Mouse (Mus musculus) v-Abl transformed pro-B cells (cell line): ENCODE data around the gene Vwa3a.

Source experiments
- in situ Hi-C, 2 experiments: fragments of 400-800 bp; cut with MboI; formaldehyde crosslinking; loops; one replicate each; pipeline ENCODE4 v1.15.1; 2025; ENCODE audit not compliant: unreplicated experiment in 2 of 2

Gene Vwa3a

GRCm38 (mm10) chr7:120830431-120831381 is 91.6 kb downstream of the Vwa3a start:
- in situ Hi-C loops: loop anchor here (5.0 to 25.0 kb wide), 7 partner anchors 158 to 1157 kb away; partner anchors contain the start of genes Cog7 (in 1 of the 2), Mettl9 (in 1 of the 2) and Pdzd9 (in 1 of the 2)

GRCm38 (mm10) chr7:120834426-120834825 is 95.3 kb downstream of the Vwa3a start:
- in situ Hi-C loops: loop anchor here (5.0 to 25.0 kb wide), 7 partner anchors 162 to 1153 kb away; partner anchors contain the start of genes Cog7 (in 1 of the 2), Mettl9 (in 1 of the 2) and Pdzd9 (in 1 of the 2)

GRCm38 (mm10) chr7:120834863-120835372 is 95.8 kb downstream of the Vwa3a start:
- in situ Hi-C loops: loop anchor here (5.0 to 25.0 kb wide), 9 partner anchors 77 to 1152 kb away; partner anchors contain the start of genes Cog7 (in 1 of the 2), Mettl9 (in 1 of the 2) and Pdzd9 (in 1 of the 2)

GRCm38 (mm10) chr7:120835449-120836359 is 96.6 kb downstream of the Vwa3a start:
- in situ Hi-C loops: loop anchor here (5.0 to 25.0 kb wide), 7 partner anchors 77 to 1152 kb away; partner anchors contain the start of genes Cog7 (in 1 of the 2) and Mettl9 (in 1 of the 2)

- in situ Hi-C loops: loop anchor here (5.0 to 25.0 kb wide), 7 partner anchors 76 to 1151 kb away; partner anchors contain the start of genes Cog7 (in 1 of the 2) and Mettl9 (in 1 of the 2)
Measured at GRCm38 (mm10) chr7:120836361-120836760, 97.2 kb downstream of the Vwa3a start.

- in situ Hi-C loops: loop anchor here (5.0 to 25.0 kb wide), 7 partner anchors 74 to 1149 kb away; partner anchors contain the start of genes Cog7 (in 1 of the 2) and Mettl9 (in 1 of the 2)
Measured at GRCm38 (mm10) chr7:120838436-120839160, 99.5 kb downstream of the Vwa3a start.

- in situ Hi-C loops: loop anchor here (5.0 to 25.0 kb wide), 9 partner anchors 43 to 1148 kb away; partner anchors contain the start of genes Cog7 (in 1 of the 2), Eri2 (in 1 of the 2), Mettl9 (in 1 of the 2) and Rexo5 (in 1 of the 2)
Measured at GRCm38 (mm10) chr7:120839786-120840185, 100.7 kb downstream of the Vwa3a start.

GRCm38 (mm10) chr7:120842345-120843036 is 103.4 kb downstream of the Vwa3a start, which contains the start of gene Eef2k:
Gene Eef2k, plus strand, starts transcription at chr7:120842831.
- in situ Hi-C loops: loop anchor here (5.0 to 25.0 kb wide), 5 partner anchors 40 to 1145 kb away; partner anchors contain the start of genes Cog7 (in 1 of the 2), Eri2 (in 1 of the 2) and Rexo5 (in 1 of the 2)

- in situ Hi-C loops: loop anchor here (5.0 to 25.0 kb wide), 5 partner anchors 39 to 1144 kb away; partner anchors contain the start of genes Cog7 (in 1 of the 2), Eri2 (in 1 of the 2) and Rexo5 (in 1 of the 2)
Measured at GRCm38 (mm10) chr7:120843037-120843621, 104.0 kb downstream of the Vwa3a start.

- in situ Hi-C loops: loop anchor here (5.0 to 25.0 kb wide), 5 partner anchors 38 to 1143 kb away; partner anchors contain the start of genes Cog7 (in 1 of the 2), Eri2 (in 1 of the 2) and Rexo5 (in 1 of the 2)
Measured at GRCm38 (mm10) chr7:120843852-120844435, 104.8 kb downstream of the Vwa3a start.

- in situ Hi-C loops: loop anchor here (5.0 to 25.0 kb wide), 5 partner anchors 38 to 1143 kb away; partner anchors contain the start of genes Cog7 (in 1 of the 2), Eri2 (in 1 of the 2) and Rexo5 (in 1 of the 2)
Measured at GRCm38 (mm10) chr7:120844689-120845088, 105.6 kb downstream of the Vwa3a start.

GRCm38 (mm10) chr7:120848831-120849512 is 109.9 kb downstream of the Vwa3a start:
- in situ Hi-C loops: loop anchor here (10.0 to 25.0 kb wide), 3 partner anchors 838 to 1138 kb away; partner anchors contain the start of genes Cog7 (in 1 of the 2), Eri2 (in 1 of the 2) and Rexo5 (in 1 of the 2)

- in situ Hi-C loops: loop anchor here in 1 of 2 experiments (10.0 to 25.0 kb wide), 2 partner anchors 1365 to 1537 kb away; no protein-coding TSS in a partner anchor
Measured at GRCm38 (mm10) chr7:120850165-120850564, 111.0 kb downstream of the Vwa3a start.
